Mouse (Mus musculus) hindbrain, postnatal 0 days (tissue): ENCODE measurements around the gene Rngtt. TPM values are rescaled to one million over a fixed set of nuclear protein-coding genes. Genes with fewer than 3 reads are reported as not detected.
"Not testable (repeated sequence)": the region's sequence is repeated elsewhere in the genome, so short reads cannot be mapped to it uniquely, and the experiment has no call there.

Experiments
- ATAC-seq: fragments of 200-750 bp; cut with Nextera tagmentation; 2 replicates; pipeline ENCODE4 v1.8.0; 2017; ENCODE audit warnings: mild to moderate bottlenecking, moderate TSS enrichment, moderate library complexity
- DNase-seq: peaks from one replicate; pipeline ENCODE4 v3.0.0-alpha.2; 2015; ENCODE audit warnings: low spot score
- H3K27ac ChIP-seq: fragments of 300-500 bp; sonication (generic); 2 replicates; pipeline ENCODE4 v1.5.1; 2014; ENCODE audit warnings: mild to moderate bottlenecking
- H3K27me3 ChIP-seq: fragments of 300-500 bp; sonication (generic); 2 replicates; pipeline ENCODE4 v1.6.1; 2014; ENCODE audit warnings: low read length, mixed read lengths; ENCODE audit not compliant: insufficient read depth
- H3K36me3 ChIP-seq: fragments of 300-500 bp; sonication (generic); 2 replicates; pipeline ENCODE4 v1.6.1; 2014; ENCODE audit warnings: low read length, mixed read lengths; ENCODE audit not compliant: insufficient read depth
- H3K4me1 ChIP-seq: fragments of 300-500 bp; sonication (generic); 2 replicates; pipeline ENCODE4 v1.6.1; 2014; ENCODE audit warnings: antibody characterized with exemption, low read length, mixed read lengths; ENCODE audit not compliant: insufficient read depth
- H3K4me2 ChIP-seq: fragments of 300-500 bp; sonication (generic); 2 replicates; pipeline ENCODE4 v1.6.1; 2014; ENCODE audit warnings: low read depth, mild to moderate bottlenecking, low read length, moderate library complexity, mixed read lengths
- H3K4me3 ChIP-seq: fragments of 300-500 bp; sonication (generic); 2 replicates; pipeline ENCODE4 v1.5.1; 2014; ENCODE audit warnings: low read length
- H3K9ac ChIP-seq: fragments of 300-500 bp; sonication (generic); replicated peaks from 2 replicates; pipeline ENCODE4 v1.6.1; 2014; ENCODE audit warnings: mild to moderate bottlenecking, low read length, moderate library complexity, mixed read lengths
- H3K9me3 ChIP-seq: fragments of 300-500 bp; sonication (generic); 2 replicates; pipeline ENCODE4 v1.6.1; 2016; ENCODE audit warnings: low read length, mixed read lengths
- CTCF ChIP-seq: IDR thresholded peaks from 2 replicates; pipeline ENCODE4 v1.5.1; 2016; ENCODE audit warnings: antibody characterized with exemption, control low read depth, low read depth
- WGBS: fragments of 180-500 bp; shearing (Covaris S2); extraction: QIAGEN DNeasy Blood & Tissue Kit; methylation state at CpG from one replicate; pipeline ENCODE4 v1.1.7; 2014; 5-methylcytosine and 5-hydroxymethylcytosine counted together
- polyA plus RNA-seq: library from polyadenylated mRNA; unstranded; fragments of >200 nt; fragmentation: Nextera tagmentation; extraction: Ambion mirVana; gene quantifications from 2 replicates; pipeline ENCODE4 v1.2.1, GENCODE M21; 2015
- total RNA-seq: library from RNA; depleted of rRNA; stranded (reverse); fragments of >200 nt; gene quantifications from 2 replicates; pipeline ENCODE4 v1.2.3, GENCODE M21; 2014

The Rngtt gene
- total and polyA plus RNA-seq, 2 experiments from 2014 or later = 12.8 to 13.5 TPM

- Histone ChIP-seq H3K9ac (no peak overlapping the region), H3K9me3 (no peaks in the 10 kb centered on the region), H3K27me3 (no peaks in the 10 kb centered on the region), H3K4me1 (no peaks in the 10 kb centered on the region), H3K36me3 (no peaks in the 10 kb centered on the region), H3K4me2 (no peak overlapping the region), H3K4me3 (no peak overlapping the region), H3K27ac (no peak overlapping the region)
- DNase-seq (no peak), ATAC-seq (no peak)
- no peak for TF ChIP-seq CTCF
- 94% methylated on average over 3 of the region's 3 CpGs for WGBS
Observed at GRCm38 (mm10) chr4:33446265-33446664, 136.2 kb downstream of the Rngtt start.

GRCm38 (mm10) chr4:33446881-33447280, 136.8 kb downstream of the Rngtt start:
- DNase-seq (peak; percentile 38), ATAC-seq (0 out of 2 replicates have a peak, but pooled peaks have one; percentile 15)
- Histone ChIP-seq H3K27me3 (no peaks in the 10 kb centered on the region), H3K4me1 (no peaks in the 10 kb centered on the region), H3K4me2 (no peak overlapping the region), H3K36me3 (no peaks in the 10 kb centered on the region), H3K9me3 (no peaks in the 10 kb centered on the region), H3K9ac (no peak overlapping the region), H3K4me3 (no peak overlapping the region), H3K27ac (no peak overlapping the region)
- TF ChIP-seq CTCF = peak; percentile 26; the same call in 1 of the 2 replicates
- WGBS = 75% methylated on average over 3 of the region's 3 CpGs

GRCm38 (mm10) chr4:33450356-33450755, 140.2 kb downstream of the Rngtt start:
- H3K27ac ChIP-seq, H3K27me3 ChIP-seq, ATAC-seq, H3K9me3 ChIP-seq, DNase-seq, H3K9ac ChIP-seq, H3K36me3 ChIP-seq, H3K4me1 ChIP-seq, H3K4me2 ChIP-seq, H3K4me3 ChIP-seq: not testable (repeated sequence)
- 90% methylated on average over 8 of the region's 8 CpGs for WGBS

- Histone ChIP-seq H3K9ac (no peak overlapping the region), H3K27ac (no peak overlapping the region), H3K27me3 (no peaks in the 10 kb centered on the region), H3K4me1 (no peaks in the 10 kb centered on the region), H3K4me2 (no peak overlapping the region), H3K4me3 (no peak overlapping the region), H3K36me3 (no peaks in the 10 kb centered on the region), H3K9me3 (no peaks in the 10 kb centered on the region)
- WGBS = 96% methylated on average over 3 of the region's 3 CpGs
- no peak for TF ChIP-seq CTCF
- no peak for DNase-seq
- no peak for ATAC-seq
Observed at GRCm38 (mm10) chr4:33459851-33460250, 149.7 kb downstream of the Rngtt start.

GRCm38 (mm10) chr4:33464432-33464831, 154.3 kb downstream of the Rngtt start:
- WGBS = 80% methylated on average over 1 of the region's 1 CpGs
- Histone ChIP-seq H3K4me1 (no peaks in the 10 kb centered on the region), H3K36me3 (no peaks in the 10 kb centered on the region), H3K27me3 (no peaks in the 10 kb centered on the region), H3K4me3 (no peak overlapping the region), H3K27ac (no peak overlapping the region), H3K9me3 (no peaks in the 10 kb centered on the region), H3K9ac (no peak overlapping the region), H3K4me2 (no peak overlapping the region)
- no peak for TF ChIP-seq CTCF
- DNase-seq (no peak), ATAC-seq (no peak)

- Histone ChIP-seq H3K27me3 (no peaks in the 10 kb centered on the region), H3K27ac (no peak overlapping the region), H3K9me3 (no peaks in the 10 kb centered on the region), H3K4me1 (no peaks in the 10 kb centered on the region), H3K4me2 (no peak overlapping the region), H3K9ac (no peak overlapping the region), H3K4me3 (no peak overlapping the region), H3K36me3 (no peaks in the 10 kb centered on the region)
- WGBS = 89% methylated on average over 3 of the region's 3 CpGs
- no peak for TF ChIP-seq CTCF
- DNase-seq (no peak), ATAC-seq (no peak)
Observed at GRCm38 (mm10) chr4:33465871-33466270, 155.8 kb downstream of the Rngtt start.

- Histone ChIP-seq H3K36me3 (no peaks in the 10 kb centered on the region), H3K27ac (no peak overlapping the region), H3K4me3 (no peak overlapping the region), H3K27me3 (no peaks in the 10 kb centered on the region), H3K4me2 (no peak overlapping the region), H3K4me1 (no peaks in the 10 kb centered on the region), H3K9me3 (no peaks in the 10 kb centered on the region), H3K9ac (no peak overlapping the region)
- DNase-seq (no peak), ATAC-seq (no peak)
- WGBS = 86% methylated on average over 2 of the region's 2 CpGs
- no peak for TF ChIP-seq CTCF
Observed at GRCm38 (mm10) chr4:33466970-33467399, 156.9 kb downstream of the Rngtt start.
